Mouse (Mus musculus): ENCODE measurements around the gene Pou4f2. TPM values are rescaled to one million over a fixed set of nuclear protein-coding genes. Genes with fewer than 3 reads are reported as not detected.

The Pou4f2 gene
- 2.7 and 3.3 TPM in 2 replicates for polyA plus RNA-seq (2014; fragmentation: Nextera tagmentation; extraction: Ambion mirVana)

DNA sequence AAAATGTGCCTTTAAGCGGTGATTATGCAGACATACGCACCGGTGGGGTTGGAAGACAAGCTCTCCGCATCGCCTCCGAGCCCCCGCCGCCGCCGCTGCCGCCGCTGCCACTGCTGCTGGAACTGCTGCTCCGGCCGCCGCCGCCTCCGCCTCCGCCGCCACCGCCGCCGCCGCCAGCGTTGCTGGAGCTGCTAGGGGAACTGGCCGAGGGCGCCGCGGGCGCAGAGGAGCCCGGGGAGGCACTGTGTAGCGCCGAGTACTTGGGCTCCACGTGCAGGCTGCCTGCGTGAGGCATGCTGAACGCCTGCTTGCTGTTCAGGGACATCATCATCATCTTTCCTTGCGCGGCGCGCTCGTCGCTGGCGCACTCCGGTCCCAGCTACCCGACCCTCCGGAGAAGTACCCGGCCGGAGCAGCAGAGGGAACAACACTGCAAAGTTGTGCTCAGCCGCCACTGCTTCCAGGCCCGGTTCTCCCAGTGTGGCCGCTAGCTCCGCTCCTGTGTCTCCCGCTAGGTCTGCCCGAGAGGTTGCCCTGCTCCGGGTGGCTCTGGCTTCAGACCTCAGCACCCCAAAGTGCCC, at the start of gene Pou4f2:
Pou4f2 (minus strand) TSS at position 575 of the 581 bp plus-strand sequence.
- peak; percentile 51 for ATAC-seq (ENCODE audit: insufficient read depth, low FRiP score, low TSS enrichment)
- Histone ChIP-seq H3K9me3 (ENCODE audit: control insufficient read depth, low read length) (no peaks in the 10 kb centered on the region), H3K4me1 (ENCODE audit: control insufficient read depth, insufficient read depth, low read length) (0 out of 2 replicates have a peak, but pooled peaks cover 3% of the 10 kb centered on the region), H3K4me3 (ENCODE audit: low read depth, low read length) (peak within 1 kb of the TSS; percentile 43), H3K9ac (ENCODE audit: low read length) (peak within 1 kb of the TSS; percentile 24; the same call in 1 of the 2 replicates), H3K4me2 (ENCODE audit: low read depth) (peak within 1 kb of the TSS; percentile 69), H3K27ac (ENCODE audit: low read depth, low read length) (peak within 1 kb of the TSS; percentile 20; the same call in 1 of the 2 replicates), H3K36me3 (ENCODE audit: control insufficient read depth, insufficient read depth, low read length) (no peaks in the 10 kb centered on the region), H3K27me3 (ENCODE audit: control insufficient read depth, insufficient read depth, low read length) (peaks cover 92% of the 10 kb centered on the region)
- peak; percentile 74 for DNase-seq (ENCODE audit: low spot score)
- WGBS: under 1% methylated on average over 53 of the region's 54 CpGs

DNA sequence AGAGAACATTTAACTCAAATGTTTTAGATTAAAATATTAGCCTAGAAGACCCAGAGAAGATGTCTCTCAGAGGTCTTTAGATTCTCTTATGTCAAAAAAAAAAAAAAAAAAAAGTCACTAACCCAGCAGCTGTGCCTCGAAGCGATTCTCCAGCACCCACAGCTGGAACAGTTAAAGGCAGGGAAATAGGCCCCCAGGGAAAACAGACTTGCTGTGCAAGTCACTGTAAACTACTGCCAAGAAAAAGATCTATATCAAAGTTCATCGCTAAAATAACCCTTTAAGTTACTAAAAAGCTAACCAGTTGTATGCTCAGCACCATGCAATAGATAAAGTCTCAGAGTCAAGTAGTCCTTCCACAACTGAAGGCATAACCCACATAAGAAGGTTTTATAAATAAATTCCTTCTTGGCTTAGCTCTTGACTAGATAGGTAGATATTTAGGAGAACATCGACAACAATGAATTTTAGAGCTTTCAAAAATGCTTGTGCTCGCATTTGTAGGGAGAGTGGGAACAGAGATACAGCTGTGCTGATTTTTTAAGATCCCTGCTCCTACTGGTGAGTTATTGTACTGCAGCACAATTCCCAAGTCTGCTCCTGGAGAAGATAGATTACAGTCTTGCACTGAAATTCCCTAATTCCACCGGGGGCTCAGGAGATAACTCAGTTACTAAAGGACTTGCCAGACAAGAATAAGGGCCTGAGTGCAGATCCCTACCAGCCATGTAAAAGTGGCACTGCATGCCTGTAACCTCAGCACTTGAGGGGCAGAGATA, 40.8 kb upstream of the Pou4f2 start:
- DNase-seq (ENCODE audit: low spot score): peak; percentile 18
- Histone ChIP-seq H3K4me2 (ENCODE audit: low read depth) (no peak overlapping the region), H3K9me3 (ENCODE audit: control insufficient read depth, low read length) (no peaks in the 10 kb centered on the region), H3K27ac (ENCODE audit: low read depth, low read length) (no peak overlapping the region), H3K9ac (ENCODE audit: low read length) (no peak overlapping the region), H3K4me3 (ENCODE audit: low read depth, low read length) (no peak overlapping the region), H3K36me3 (ENCODE audit: control insufficient read depth, insufficient read depth, low read length) (no peaks in the 10 kb centered on the region), H3K27me3 (ENCODE audit: control insufficient read depth, insufficient read depth, low read length) (no peaks in the 10 kb centered on the region), H3K4me1 (ENCODE audit: control insufficient read depth, insufficient read depth, low read length) (no peaks in the 10 kb centered on the region)
- WGBS: 53% methylated on average over 6 of the region's 6 CpGs
- ATAC-seq (ENCODE audit: insufficient read depth, low FRiP score, low TSS enrichment): no peak

GRCm38 (mm10) chr8:78467889-78468288, 31.4 kb upstream of the Pou4f2 start:
- Histone ChIP-seq H3K9ac (ENCODE audit: low read length) (no peak overlapping the region), H3K4me2 (ENCODE audit: low read depth) (no peak overlapping the region), H3K4me3 (ENCODE audit: low read depth, low read length) (no peak overlapping the region), H3K36me3 (ENCODE audit: control insufficient read depth, insufficient read depth, low read length) (no peaks in the 10 kb centered on the region), H3K4me1 (ENCODE audit: control insufficient read depth, insufficient read depth, low read length) (no peaks in the 10 kb centered on the region), H3K27me3 (ENCODE audit: control insufficient read depth, insufficient read depth, low read length) (no peaks in the 10 kb centered on the region), H3K9me3 (ENCODE audit: control insufficient read depth, low read length) (no peaks in the 10 kb centered on the region), H3K27ac (ENCODE audit: low read depth, low read length) (no peak overlapping the region)
- WGBS: 83% methylated on average over 2 of the region's 2 CpGs
- ATAC-seq (ENCODE audit: insufficient read depth, low FRiP score, low TSS enrichment) (no peak), DNase-seq (ENCODE audit: low spot score) (no peak)

DNA sequence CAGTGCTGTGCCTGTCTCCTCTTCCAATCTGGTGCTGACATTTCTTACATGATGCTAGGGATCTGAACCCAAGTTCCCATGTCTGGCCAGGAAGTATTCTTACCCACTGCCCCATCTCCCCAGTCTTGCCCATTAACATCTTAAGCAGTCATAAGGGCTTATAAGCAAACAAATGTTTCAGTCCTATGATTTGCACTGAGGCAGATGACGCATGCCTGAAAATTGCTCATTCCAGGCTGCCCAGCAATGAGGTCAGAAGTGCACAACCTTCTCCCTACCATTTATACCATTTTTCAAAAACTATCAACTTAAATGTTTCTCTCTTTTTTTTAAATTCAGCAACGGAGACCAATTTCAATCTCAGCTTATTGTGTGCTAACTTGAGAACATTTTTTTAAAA, 27.5 kb upstream of the Pou4f2 start:
- WGBS: 81% methylated on average over 2 of the region's 2 CpGs
- no peak for ATAC-seq (ENCODE audit: insufficient read depth, low FRiP score, low TSS enrichment)

DNA sequence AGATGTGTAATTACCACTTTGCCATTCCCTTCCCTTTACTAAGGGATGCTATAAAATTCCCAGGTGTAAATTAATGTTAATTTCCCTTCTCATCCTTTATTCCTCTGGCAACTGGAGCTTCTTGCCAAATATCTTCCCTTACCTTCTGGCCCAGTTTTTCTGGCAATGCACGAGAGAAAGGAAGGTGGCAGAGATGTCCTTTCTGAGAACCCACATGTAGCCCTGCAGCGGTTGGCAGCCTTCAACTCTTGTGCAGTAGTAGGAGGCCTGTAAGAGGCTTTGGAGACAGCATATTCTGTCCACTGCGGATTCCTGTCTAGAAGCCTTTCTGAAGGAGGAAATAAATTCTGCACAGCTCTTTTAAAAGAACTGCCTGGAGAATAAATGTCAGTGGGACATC, 20.0 kb upstream of the Pou4f2 start:
- H3K9ac ChIP-seq (ENCODE audit: low read length): no peak overlapping the region
- H3K4me2 ChIP-seq (ENCODE audit: low read depth): no peak overlapping the region
- no peak overlapping the region for H3K4me3 ChIP-seq (ENCODE audit: low read depth, low read length)
- H3K4me1 ChIP-seq (ENCODE audit: control insufficient read depth, insufficient read depth, low read length): no peaks in the 10 kb centered on the region
- WGBS: 79% methylated on average over 3 of the region's 3 CpGs
- no peak for ATAC-seq (ENCODE audit: insufficient read depth, low FRiP score, low TSS enrichment)
- H3K36me3 ChIP-seq (ENCODE audit: control insufficient read depth, insufficient read depth, low read length): no peaks in the 10 kb centered on the region
- no peak for DNase-seq (ENCODE audit: low spot score)
- H3K27ac ChIP-seq (ENCODE audit: low read depth, low read length): no peak overlapping the region
- no peaks in the 10 kb centered on the region for H3K27me3 ChIP-seq (ENCODE audit: control insufficient read depth, insufficient read depth, low read length)
- H3K9me3 ChIP-seq (ENCODE audit: control insufficient read depth, low read length): no peaks in the 10 kb centered on the region

More for the DNA sequence above, 27.5 kb upstream of the Pou4f2 start:
- Histone ChIP-seq H3K4me2 (ENCODE audit: low read depth) (no peak overlapping the region), H3K4me1 (ENCODE audit: control insufficient read depth, insufficient read depth, low read length) (no peaks in the 10 kb centered on the region), H3K27ac (ENCODE audit: low read depth, low read length) (no peak overlapping the region), H3K36me3 (ENCODE audit: control insufficient read depth, insufficient read depth, low read length) (no peaks in the 10 kb centered on the region), H3K9me3 (ENCODE audit: control insufficient read depth, low read length) (no peaks in the 10 kb centered on the region), H3K27me3 (ENCODE audit: control insufficient read depth, insufficient read depth, low read length) (no peaks in the 10 kb centered on the region), H3K9ac (ENCODE audit: low read length) (no peak overlapping the region), H3K4me3 (ENCODE audit: low read depth, low read length) (no peak overlapping the region)
- no peak for DNase-seq (ENCODE audit: low spot score)

DNA sequence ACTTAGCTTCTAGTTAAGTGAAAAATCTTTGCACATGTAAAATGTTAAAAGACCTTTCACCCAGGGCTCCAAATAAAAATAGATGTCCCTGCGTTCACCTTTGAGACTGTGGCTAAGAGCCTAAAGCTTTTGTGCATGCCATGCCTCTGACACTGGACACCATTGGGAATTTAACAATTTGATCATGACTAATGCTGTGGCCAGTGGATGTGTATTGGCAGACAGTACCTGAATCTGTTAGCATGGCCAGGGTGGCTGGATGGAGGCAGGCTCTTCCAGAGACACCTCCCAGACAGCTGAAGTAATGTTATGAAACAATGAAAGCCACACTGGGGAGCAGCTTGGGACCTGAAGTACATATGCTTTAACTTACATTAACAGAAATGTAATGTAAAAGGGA, 6.3 kb upstream of the Pou4f2 start:
- ATAC-seq (ENCODE audit: insufficient read depth, low FRiP score, low TSS enrichment) (no peak), DNase-seq (ENCODE audit: low spot score) (no peak)
- WGBS: 88% methylated on average over 1 of the region's 1 CpGs
- Histone ChIP-seq H3K27me3 (ENCODE audit: control insufficient read depth, insufficient read depth, low read length) (peaks cover 38% of the 10 kb centered on the region), H3K9me3 (ENCODE audit: control insufficient read depth, low read length) (no peaks in the 10 kb centered on the region), H3K4me1 (ENCODE audit: control insufficient read depth, insufficient read depth, low read length) (no peaks in the 10 kb centered on the region), H3K36me3 (ENCODE audit: control insufficient read depth, insufficient read depth, low read length) (no peaks in the 10 kb centered on the region), H3K4me3 (ENCODE audit: low read depth, low read length) (no peak overlapping the region), H3K4me2 (ENCODE audit: low read depth) (no peak overlapping the region), H3K27ac (ENCODE audit: low read depth, low read length) (no peak overlapping the region), H3K9ac (ENCODE audit: low read length) (no peak overlapping the region)

GRCm38 (mm10) chr8:78438121-78438520, 1.7 kb upstream of the Pou4f2 start:
- Histone ChIP-seq H3K9ac (ENCODE audit: low read length) (no peak overlapping the region), H3K36me3 (ENCODE audit: control insufficient read depth, insufficient read depth, low read length) (no peaks in the 10 kb centered on the region), H3K27ac (ENCODE audit: low read depth, low read length) (no peak overlapping the region), H3K4me2 (ENCODE audit: low read depth) (peak overlapping the region; percentile 31), H3K4me3 (ENCODE audit: low read depth, low read length) (0 out of 2 replicates have a peak overlapping the region, but pooled peaks have one; percentile 8), H3K27me3 (ENCODE audit: control insufficient read depth, insufficient read depth, low read length) (peaks cover 84% of the 10 kb centered on the region), H3K9me3 (ENCODE audit: control insufficient read depth, low read length) (no peaks in the 10 kb centered on the region), H3K4me1 (ENCODE audit: control insufficient read depth, insufficient read depth, low read length) (0 out of 2 replicates have a peak, but pooled peaks cover 3% of the 10 kb centered on the region)
- ATAC-seq (ENCODE audit: insufficient read depth, low FRiP score, low TSS enrichment) (no peak), DNase-seq (ENCODE audit: low spot score) (peak; percentile 70)
- WGBS: under 1% methylated on average over 18 of the region's 18 CpGs

DNA sequence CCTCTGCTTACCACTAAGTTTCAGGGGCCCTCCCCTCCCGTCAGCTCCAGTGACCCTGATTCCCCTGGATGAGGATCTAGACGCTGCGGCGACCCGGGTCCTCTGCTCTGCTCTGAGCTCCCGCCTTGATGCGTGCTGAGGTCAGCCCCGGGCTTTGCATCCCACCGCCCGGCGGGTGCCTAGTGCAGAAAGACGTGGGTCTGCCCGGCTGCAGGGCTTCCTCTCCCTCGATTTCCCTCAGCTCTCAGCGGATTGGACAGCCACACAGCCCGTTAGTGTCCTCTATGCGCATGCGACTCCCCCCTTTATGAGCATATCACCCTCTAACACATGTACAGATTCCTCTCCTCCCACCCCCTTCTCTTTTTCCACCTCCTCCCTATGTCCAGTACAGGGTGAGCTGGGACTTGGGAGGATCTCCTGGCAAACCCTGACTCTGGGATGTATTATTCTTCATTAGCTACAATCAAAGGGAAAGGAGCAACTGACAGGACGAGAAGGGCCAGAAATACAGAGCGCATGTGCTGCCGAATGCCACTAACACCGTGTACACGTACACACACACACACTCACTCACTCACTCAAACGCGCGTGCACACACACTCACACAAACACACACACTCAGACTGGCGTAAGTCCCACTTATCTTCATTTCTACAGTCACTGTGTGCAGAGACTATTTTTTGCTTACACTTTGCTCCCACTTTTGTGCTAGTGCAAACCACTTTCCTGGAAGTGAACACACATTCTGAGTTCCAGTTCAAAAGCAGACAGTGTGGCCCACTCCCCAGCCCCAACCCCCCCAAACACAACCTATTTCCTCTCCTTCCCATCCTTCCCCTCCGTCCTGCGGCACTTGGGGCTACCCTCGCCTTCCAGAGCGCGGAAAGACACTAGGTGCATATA, 948 bp upstream of the Pou4f2 start:
- DNase-seq (ENCODE audit: low spot score) (peak; percentile 56), ATAC-seq (ENCODE audit: insufficient read depth, low FRiP score, low TSS enrichment) (peak; percentile 25)
- WGBS: 3% methylated on average over 32 of the region's 32 CpGs
- Histone ChIP-seq H3K4me3 (ENCODE audit: low read depth, low read length) (peak overlapping the region; percentile 43), H3K27ac (ENCODE audit: low read depth, low read length) (no peak overlapping the region), H3K36me3 (ENCODE audit: control insufficient read depth, insufficient read depth, low read length) (no peaks in the 10 kb centered on the region), H3K4me1 (ENCODE audit: control insufficient read depth, insufficient read depth, low read length) (0 out of 2 replicates have a peak, but pooled peaks cover 3% of the 10 kb centered on the region), H3K9ac (ENCODE audit: low read length) (no peak overlapping the region), H3K9me3 (ENCODE audit: control insufficient read depth, low read length) (no peaks in the 10 kb centered on the region), H3K4me2 (ENCODE audit: low read depth) (peak overlapping the region; percentile 69), H3K27me3 (ENCODE audit: control insufficient read depth, insufficient read depth, low read length) (peaks cover 90% of the 10 kb centered on the region)
